Mouse (Mus musculus) left cerebral cortex, adult 18-20 months (tissue): ENCODE results near the gene Adh1. TPM values are rescaled to one million over a fixed set of nuclear protein-coding genes. Genes with fewer than 3 reads are reported as not detected.

Source experiments
- total RNA-seq, 2 experiments: library from RNA; stranded (reverse); gene quantifications; 2 replicates each; pipeline ENCODE4 v1.2.3; 2021

Gene Adh1
- total RNA-seq, 2 experiments from 2014 or later: 0.60 to 0.96 TPM

Other genes starting within 250 kb of the Adh1 start
- 1 to 10 TPM; 2.2 to 3.9 TPM for gene 1110002E22Rik, start 195.9 kb upstream of the Adh1 start, total RNA-seq
- gene Gm5105, start 193.6 kb upstream of the Adh1 start, total RNA-seq: under 1 TPM in 1 of 2 experiments, not detected in 1; 0.21 TPM
- gene Trmt10a, start 117.5 kb upstream of the Adh1 start, total RNA-seq: 1 to 10 TPM; 4.0 to 4.9 TPM
- gene Mttp, start 116.0 kb upstream of the Adh1 start, total RNA-seq: 1 to 10 TPM; 6.1 to 8.5 TPM
- not detected for gene 4930579F01Rik, start 67.2 kb upstream of the Adh1 start, total RNA-seq
- not detected for gene Adh7, start 43.2 kb upstream of the Adh1 start, total RNA-seq
- not detected for gene Adh6a, start 52.3 kb downstream of the Adh1 start, total RNA-seq
- gene Adh6b, start 80.8 kb downstream of the Adh1 start, total RNA-seq: not detected
- gene Adh4, start 154.5 kb downstream of the Adh1 start, total RNA-seq: not detected
- 10 to 100 TPM; 62.1 to 62.6 TPM for gene Adh5, start 182.1 kb downstream of the Adh1 start, total RNA-seq
- 10 to 100 TPM; 43.7 to 46.0 TPM for gene Metap1, start 228.5 kb downstream of the Adh1 start, total RNA-seq